Mouse (Mus musculus): ENCODE results near the gene Msl1. TPM values are rescaled to one million over a fixed set of nuclear protein-coding genes. Genes with fewer than 3 reads are reported as not detected.

The Msl1 gene
- 100 to 1,000 TPM in 1 of 2 experiments, 10 to 100 TPM in 1; 94.2 to 106 TPM for total RNA-seq (2021)
- long read RNA-seq, experiment 1, full-length matches to known transcripts: 25 of 53 reads
- long read RNA-seq, experiment 1, partial matches to known transcripts: 15 of 53 reads
- long read RNA-seq, experiment 1, other reads (novel, unspliced or antisense): 13 of 53 reads
- long read RNA-seq, experiment 2, full-length matches to known transcripts: 15 of 16 reads
- long read RNA-seq, experiment 2, partial matches to known transcripts: 1 of 16 reads
- long read RNA-seq, experiment 2, other reads (novel, unspliced or antisense): 0 of 16 reads

DNA sequence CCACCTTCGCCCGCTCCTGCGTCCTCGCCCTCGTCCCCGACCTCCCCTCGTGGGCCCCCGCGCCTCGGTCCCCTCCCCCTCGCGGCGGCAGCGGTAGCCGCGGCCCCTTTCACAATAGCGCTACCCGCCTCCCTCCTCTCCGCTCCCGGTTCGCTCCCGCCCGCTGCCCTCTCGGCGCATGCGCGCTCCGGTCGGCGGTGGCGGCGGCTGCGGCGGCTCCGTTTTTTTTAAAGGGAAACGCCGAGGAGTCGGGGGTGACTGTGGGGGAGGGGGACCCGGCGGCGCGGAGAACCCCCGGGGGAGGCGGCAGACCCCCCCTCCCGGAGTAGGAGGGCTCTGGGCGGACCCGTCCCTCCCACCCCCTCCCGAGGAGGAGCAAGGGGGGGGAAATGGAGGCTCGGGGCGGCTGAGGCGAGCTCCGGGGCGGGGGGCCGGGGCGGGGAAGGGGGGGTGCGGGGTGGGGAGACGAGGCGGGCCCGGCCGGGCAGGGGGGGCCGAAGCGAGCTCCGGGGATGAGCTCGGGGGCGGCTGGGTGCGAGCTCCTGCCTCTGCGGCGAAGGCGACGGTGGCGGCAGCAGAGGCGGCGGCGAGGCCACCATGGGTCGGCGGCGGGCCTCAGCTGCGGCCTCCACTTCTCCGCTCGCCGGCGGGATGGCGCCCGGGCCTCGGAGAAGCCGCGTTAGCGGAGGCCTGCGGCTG lies at the start of gene Msl1:
Gene Msl1, plus strand, starts transcription at position 502 of the 699 bp plus-strand sequence.
- DNase-seq: peak; percentile 92 to 94

DNA sequence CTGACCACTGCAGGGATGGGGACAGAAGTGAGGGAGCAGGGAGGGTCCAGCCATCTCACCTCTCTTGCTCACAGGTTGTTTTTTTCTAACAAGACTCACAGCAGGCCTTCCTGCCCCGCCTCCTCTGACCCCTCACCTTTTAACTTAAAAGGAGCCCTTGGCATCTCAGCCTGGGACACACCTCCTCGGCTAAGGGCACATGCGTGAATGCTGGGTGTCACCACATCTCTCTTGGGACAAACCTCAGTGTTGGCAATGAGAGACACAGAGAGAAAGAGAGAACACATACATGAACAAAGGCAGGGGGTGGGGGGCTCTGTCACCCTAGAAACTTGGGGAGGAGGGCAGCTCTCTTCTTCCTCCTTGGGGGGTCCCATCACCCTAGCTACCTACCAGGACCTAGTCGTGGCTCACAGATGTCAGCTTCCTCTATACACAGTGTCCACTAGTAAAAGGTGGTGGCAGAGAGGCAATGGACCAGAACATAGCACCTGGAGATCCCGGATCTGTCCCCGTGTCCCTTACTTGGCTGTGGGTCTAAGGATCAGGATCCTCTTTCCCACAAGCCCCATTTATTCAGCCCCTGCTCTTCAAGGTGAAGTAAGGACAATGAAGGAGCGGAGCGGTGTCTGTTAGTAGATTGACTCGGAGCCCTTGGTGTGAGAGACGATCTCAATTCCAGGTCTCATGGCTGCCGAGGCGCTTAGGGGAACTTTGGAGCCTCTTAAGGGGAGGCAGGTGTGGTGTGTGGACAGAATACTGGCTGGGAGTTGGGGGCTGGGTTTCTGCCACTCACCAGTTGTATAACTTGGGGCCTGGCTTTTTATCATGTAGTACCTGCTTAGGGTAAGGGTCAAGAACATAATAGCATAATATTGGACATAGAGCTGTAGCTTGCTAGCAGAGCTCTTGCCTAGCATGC lies 49.1 kb upstream of the Msl1 start:
- no peak for DNase-seq

DNA sequence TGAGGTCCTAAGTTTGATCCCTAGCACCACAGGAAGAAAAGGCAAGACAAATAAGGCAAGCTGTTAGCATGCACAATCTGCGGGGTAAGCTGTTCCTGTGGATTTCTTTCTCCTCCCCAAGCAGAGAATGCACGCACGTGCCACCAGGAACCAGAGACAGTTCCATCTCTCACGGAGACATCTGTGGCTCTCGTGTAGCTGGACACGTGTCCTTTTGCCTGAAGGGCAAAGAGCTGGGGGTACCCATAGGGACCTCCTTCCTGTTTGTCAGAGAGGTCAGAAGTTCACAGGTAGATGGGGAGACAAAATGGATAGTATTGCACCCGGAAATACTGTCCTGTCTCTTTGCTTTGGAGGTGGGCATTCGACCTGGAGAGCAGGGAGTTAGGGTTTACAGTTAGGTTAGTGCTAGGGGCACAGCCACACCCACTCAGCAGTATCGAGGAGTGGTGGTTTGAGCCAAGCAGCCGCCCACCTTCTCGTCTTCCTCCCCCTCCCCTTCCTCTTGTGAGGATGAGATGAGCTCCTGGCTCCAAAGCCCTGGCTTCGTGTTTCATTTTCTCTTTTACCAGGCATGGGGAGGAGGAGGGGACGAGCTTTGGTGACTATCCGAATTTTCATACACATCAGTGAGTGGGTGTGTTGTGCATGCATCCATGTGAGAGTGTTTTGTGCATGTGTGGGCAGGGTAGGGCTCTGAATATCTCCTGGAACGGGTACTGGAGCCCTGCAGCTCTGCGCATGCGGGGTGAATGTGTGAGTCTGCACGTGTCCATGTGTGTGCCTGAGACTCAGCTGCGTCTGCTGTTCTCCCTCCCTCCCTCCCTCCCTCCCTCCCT lies 48.2 kb upstream of the Msl1 start:
- DNase-seq: peak; percentile 89 to 90

DNA sequence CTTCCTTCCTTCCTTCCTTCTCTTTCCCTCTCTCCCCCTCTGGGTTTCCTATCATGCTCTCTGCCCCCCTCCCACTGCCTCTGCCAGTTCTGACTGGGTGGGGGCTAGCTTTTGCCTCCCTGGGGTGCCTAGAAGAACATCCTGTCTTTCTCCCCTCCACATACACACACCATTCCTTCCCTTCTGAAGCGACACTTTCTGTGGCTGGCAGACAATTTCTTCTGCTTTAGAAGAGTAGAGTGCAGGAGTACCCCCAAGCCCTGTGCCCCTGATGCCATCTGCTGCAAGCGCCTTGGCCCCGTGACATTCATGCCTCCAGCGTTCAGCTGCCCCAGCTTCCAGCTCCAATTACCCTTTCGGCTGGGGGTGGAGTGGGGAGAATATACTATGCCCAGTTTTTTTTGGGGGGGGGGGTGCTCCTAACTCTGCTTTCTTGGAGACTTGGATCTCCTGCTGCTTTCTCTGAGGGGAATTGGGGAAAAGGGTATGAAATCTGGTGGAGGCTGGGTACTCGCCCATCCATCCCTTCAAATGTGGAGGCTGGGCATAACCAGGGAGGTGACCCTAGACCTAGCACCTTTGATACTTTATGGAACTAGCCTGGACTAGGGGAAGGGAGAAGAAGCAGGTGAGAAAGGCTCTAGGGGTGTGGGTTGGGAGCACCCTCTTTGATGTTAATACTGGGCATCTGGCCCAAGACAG lies 47.4 kb upstream of the Msl1 start:
- no peak for DNase-seq

DNA sequence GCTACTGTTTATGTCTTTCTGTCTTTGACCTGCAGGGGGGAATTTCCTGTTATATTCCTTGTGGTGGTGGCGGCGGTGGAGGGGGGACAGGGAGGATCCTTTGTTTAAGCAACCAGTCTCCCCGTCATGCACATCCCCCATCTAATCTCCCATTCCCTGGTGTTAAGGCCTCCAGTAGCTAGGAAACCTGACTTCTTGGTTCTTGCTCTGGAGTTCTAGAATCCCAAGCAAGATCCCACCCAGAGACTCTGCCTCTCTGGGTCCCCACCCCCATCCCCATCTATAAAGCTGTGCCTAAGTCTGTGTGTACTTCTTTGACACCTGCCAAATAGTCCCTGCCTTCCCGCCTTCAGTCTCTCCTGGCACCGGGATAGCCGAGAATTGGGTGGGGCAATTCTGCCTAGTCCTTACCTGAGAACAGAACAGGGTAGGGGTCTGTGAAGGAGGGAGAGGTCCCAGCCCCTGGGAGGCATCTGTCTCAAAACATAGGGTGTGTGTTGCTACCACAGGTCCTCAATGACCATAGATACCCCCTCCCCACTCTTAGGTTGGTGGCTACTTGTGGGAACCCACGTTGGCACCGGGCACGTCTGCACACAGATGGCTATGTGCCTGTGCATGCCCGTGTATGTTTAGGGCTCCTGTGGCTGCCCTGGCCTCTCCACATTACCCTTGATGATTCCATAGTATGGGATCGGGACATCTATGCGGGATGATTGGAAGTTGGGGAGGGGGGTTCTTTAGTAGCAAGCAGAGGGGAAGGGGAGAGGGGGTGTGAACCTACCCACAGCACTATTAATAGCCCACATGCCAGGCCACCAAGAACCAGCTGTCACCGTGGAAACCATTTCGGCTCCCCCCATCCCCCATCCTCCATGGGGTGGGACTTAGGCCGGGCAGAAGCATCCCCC lies 46.6 kb upstream of the Msl1 start:
- no peak for DNase-seq

DNA sequence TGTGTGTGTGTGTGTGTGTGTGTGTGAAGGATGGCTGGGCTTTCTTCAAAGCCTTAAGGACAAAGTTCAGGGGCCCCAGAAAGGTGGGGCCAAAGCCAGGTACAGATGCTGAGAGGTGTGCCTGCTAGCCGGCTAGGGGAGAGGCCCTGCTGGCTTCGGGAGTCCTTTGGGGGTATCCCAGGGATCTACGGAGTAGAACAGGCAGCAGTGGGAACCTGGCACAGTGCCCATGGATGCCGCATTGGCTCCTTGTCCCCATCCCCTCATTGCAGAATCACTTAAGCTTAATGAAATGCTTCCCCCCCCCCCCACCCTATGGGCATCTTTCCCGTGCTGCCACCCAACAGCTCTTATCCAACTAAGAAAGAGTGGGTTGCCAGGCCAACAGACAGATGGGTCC lies 45.6 kb upstream of the Msl1 start:
- DNase-seq: no peak

DNA sequence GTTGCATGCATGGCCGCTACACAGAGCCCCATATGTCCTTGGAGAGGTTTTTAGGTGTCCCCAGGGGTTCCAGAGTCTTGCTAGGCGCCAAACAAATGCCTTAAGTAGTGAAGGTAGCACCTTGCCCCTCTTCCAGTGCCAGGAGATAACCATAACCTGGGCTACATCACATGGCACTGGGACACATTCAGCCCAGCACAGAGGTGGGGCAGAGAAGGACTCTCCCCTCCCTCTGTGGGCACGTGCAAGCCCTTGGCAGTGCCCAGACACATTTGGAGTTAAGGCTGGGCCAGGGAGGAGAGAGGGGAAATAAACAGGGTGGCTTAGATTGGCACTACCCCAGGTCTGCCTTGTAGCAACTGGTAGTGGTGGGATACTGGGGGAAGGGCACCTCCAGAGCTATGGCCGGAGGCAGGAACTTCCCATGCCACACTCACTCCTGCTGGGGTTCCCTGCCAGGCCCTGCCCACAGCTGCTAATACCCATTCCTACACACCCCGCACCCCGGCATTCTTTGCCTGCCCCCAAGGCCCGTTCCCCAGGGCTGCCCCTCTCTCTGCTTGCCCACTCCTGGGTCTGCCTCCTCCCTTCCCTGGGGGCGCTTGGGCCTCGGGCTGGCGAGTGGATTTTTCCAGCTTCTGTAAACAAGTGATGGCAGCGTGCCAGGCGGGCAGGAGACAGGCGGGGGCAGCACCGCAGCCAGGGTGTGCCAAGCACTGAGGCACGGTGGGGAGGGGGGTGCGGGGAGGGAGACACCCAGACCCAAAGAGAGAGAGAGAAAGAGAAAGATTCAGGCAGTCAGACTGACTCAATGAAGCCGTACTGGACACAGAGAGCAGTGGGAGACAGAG lies 44.7 kb upstream of the Msl1 start:
- peak; percentile 80 to 81 for DNase-seq

DNA sequence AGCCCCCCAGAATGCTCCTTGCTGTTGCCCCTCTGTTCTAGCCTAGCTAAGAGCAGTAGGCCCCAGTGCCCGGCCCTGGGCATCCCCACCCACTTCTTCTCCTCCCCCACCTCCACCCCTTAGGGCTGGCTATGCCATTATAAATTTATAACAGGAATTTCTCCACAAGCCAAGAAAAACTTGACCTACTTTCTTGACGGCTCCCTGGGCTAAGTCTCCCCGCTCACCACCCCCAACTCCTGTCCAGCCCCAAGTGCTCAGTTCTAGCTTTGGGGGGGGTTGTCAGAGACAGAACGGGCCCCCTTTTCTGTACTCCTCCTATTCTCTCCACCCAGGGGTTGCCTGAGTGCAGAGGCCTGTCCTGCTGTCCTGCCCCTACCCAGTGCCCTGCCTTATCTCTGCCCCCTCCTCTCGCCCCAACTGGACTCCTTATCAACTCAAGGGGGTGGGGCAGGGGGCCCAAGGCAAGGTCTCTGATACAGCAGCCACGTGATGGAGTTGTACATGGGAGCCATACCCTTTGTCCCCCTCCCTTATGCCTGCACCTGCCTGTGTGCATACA lies 44.0 kb upstream of the Msl1 start:
- DNase-seq: peak; percentile 58 to 73

DNA sequence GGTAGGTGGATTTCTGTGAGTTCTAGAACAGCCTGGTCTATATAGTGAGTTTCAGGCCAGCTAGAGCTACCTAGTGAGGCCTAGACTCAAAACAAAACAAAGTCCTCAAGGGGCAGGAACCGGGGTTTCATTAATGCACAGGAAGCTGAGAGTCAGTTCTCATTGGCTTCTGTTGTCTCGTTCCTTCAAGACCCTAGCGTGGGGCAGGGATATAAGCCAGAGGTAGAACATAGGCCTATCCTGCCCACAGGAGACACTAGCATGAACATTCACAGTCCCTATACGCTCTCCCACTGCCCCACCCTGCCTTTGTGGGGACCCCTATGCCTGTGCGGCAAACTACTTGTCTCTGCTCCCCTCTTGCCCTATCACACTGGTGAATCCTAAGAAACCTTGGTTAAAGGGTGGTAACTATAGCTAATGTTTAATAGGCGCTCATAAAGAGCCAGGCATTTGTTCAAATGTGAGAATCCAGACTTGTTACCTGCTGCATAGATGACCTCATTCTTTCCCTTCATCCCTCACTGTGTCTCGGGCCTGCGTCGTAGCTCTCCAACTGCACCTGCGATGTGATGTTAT lies 42.7 kb upstream of the Msl1 start:
- DNase-seq: no peak

DNA sequence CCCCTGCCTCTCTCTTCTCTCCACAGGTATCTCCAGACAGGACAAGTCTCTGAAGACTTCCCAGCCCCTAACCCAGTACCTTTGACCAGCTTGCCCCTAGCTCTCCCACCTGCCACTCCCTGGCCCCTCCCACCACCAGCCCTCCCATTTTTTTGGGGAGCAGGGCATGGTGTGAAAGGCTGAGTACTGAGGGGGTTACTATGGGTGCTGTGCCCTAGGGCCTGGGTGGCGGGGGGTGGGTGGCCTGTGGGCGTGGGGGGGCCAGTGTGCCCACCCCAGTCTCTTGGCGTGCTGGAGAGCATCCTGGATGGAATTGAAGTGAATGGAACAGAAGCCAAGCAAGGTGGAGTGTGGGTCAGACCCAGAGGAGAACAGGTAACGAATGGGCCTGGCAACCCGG lies 42.1 kb upstream of the Msl1 start:
- no peak for DNase-seq

DNA sequence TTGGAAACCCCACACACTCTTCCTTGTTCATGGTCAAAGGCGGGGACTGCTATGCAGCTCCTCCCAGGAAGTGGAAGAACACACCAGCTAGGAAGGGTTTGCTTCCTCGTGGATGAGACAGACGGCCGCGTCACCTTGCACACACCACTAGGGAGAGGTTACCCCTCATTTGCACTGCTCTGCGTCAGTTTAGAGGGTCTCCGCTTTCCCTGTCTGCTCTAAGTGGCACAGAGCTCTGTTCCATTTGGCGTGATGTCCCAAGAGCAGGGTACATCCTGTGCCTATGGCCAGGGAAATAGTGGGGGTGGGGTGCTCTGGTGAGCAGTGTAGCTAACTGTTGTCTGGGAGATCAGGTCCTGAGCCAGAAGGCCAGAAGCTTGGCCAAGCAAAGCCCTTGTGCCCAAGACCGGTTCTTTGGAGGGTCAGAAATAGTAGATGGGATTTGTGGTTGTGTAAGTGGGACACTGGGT lies 41.1 kb upstream of the Msl1 start:
- no peak for DNase-seq

DNA sequence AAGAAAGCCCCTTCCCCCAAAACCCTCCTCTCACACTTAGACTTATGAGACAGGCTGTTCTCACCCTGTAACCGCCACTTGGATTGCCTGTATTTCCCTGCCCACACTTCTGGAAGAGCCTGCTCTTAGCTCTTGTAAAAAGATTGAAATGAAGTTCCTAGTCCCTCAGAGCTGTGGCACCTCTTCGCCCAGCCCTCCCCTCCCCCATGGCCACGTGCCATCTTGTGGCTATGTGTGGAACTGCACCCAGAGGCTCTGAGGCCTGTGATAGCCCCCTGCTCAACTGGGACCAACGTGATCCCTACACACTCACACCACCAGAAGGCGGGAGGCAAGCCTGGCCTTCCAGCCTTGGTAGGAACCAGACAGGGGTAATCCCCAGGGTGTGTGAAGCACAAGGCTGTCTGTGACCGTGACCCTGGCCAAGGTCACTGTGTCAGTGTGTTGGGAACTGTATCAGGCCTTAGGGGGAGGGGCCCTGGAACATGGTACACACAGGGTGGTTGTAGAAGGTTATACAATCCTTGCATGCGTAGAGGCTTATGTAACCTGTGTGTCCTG lies 40.6 kb upstream of the Msl1 start:
- DNase-seq: peak; percentile 81 to 85

DNA sequence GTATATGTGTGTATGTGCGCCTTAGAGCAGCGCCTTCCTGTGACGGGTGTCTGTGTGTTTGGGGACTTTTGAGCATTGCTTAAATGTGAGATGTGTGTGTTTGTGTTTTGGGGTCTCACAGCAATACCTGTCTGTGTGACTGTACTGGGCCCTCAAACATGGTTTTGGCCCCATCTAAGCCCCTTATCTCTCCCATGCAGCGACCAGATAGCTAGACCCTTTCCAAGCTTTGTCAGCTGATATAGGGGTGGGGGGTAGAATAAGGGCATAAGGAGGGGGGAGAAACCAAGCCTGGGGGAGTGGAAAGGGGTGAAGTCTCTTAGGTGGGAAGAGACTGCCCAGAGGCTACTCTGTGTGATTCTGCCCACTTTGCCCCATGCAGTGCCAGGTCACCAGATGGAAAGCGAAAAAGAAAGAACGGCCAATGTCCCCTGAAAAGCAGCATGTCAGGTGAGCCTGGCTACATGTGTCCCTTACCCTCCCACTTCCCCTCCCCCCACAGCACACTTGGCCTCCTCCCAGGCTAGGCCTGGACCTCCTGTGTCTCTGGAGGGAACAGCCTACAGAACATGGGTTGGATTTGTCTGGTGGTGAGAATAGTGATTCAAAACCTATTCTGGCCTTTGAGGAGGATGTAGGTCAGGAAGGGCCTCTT lies 39.5 kb upstream of the Msl1 start:
- DNase-seq: no peak

DNA sequence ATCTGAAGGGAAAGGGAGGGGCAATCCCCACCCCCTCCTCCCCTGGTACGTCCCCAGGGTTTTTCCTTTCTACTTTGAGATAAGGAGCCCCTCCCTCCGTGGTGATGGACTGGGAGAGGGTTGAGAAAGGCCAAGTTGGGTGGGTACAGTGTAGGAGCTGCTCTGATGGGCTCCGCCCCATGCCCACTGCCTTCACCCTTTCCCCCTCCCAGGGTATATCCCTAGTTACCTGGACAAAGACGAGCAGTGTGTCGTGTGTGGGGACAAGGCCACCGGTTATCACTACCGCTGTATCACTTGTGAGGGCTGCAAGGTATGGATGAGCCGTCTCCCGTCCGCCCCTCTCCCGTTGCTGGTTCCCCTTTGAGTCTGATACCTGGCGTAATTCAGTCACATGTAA lies 38.6 kb upstream of the Msl1 start:
- DNase-seq: no peak

DNA sequence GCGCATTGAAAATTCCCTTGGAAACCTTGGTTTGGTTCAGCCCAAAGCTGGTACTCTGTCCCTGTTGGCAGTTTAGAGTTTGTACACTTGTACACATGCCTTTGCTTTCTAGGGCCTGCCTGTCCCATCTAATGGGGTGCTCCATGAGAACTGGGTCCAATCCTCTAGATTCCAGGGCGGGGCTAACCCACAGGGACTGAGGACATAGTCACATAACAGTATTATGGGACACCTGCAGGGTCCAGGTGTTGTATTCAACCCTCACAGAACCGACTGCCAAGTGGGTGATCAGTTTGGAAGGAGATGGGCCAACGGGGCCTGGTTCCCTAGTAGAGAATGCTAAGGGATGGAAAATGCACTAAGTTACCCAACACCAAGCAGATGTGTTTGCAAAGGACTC lies 33.4 kb upstream of the Msl1 start:
- no peak for DNase-seq

DNA sequence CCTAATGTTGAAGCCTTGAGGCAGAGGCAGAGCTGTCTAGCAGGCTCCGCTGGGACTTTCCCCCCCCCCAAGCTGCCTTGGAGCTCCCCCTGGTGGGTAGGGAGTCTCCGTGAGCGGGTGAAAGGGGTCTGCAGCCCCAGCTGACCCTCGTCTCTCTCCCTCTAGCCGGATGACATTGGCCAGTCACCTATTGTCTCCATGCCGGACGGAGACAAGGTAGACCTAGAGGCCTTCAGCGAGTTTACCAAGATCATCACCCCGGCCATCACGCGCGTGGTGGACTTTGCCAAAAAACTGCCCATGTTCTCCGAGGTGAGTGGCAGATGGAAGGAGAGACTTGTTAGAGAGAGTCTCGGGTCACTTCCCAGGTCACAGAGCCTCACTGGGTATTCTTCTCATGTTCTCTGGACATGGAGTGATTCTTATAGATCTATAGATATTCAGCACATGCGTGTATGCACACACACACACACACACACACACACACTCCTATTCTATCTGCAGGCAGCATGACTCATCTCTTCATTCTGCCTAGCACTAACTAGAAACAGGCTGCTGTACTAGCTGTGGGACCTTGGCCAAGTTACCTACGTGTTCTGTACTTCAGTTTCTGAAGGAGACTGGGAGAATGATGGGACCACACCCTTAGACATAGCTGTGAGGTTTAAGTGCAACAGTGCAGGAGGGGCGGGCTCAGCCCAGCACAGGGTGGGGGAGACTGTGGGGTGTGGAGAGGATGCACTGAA lies 32.4 kb upstream of the Msl1 start:
- peak; percentile 44 to 67 for DNase-seq

DNA sequence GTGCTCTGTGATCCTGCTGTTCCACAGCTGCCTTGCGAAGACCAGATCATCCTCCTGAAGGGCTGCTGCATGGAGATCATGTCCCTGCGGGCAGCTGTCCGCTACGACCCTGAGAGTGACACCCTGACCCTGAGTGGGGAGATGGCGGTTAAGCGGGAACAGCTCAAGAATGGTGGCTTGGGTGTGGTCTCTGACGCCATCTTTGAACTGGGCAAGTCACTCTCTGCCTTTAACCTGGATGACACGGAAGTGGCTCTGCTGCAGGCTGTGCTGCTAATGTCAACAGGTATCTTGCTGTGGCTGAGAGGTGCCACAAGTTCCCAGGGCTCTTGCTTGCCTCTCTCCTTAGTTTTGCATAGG lies 31.8 kb upstream of the Msl1 start:
- no peak for DNase-seq
